Mouse (Mus musculus) inflammation-experienced regulatory T-cells, adult 16 weeks (primary cell): Measurements from ENCODE around the gene Gm49380. TPM values are rescaled to one million over a fixed set of nuclear protein-coding genes. Genes with fewer than 3 reads are reported as not detected.

Source experiments
- polyA plus RNA-seq: library from polyadenylated mRNA; unstranded; fragments of 100-300 nt; shearing (Covaris generic); gene quantifications from one replicate; pipeline ENCODE4 v1.2.1, GENCODE M21; 2017

Gm49380 gene
- polyA plus RNA-seq, result not detected

DNA sequence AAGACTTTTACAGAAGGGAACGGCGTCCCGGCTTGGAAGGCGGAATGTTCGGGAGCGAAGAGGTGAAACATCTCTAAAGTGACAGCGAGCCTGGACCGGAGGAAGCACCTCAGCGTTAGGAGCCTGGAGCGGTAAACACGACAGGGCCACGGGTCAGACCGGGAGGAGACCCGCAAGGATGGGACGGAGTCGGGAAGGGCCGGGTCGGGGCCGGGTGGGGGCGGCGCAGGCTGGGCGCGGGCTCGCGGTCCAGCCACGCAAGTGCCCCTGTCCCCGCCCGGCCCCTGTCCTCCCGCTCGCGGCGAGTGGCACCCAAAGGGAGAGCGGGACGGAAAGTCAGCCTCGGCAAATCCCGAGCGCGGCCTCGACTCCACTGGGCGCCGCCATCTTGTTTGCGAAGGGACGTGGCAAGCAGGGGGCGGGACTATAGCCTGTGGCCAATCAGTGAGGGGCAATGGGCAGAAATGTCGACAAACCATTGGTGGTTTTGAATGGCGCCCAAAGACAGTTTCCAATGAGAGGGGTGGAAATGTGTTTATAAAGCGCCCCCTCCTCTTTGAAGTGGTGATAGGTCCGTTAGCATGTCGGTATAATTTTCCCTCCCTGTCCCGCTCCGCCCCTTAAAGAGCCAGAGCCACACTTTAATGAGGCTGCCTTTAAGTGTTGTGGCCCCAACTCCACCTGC lies at the start of gene Gm49380, which contains the start of gene Rnf26:
Gene Gm49380, minus strand, starts transcription at position 396 of the 685 bp plus-strand sequence.
Gene Rnf26, minus strand, starts transcription at position 413 of the 685 bp plus-strand sequence.

DNA sequence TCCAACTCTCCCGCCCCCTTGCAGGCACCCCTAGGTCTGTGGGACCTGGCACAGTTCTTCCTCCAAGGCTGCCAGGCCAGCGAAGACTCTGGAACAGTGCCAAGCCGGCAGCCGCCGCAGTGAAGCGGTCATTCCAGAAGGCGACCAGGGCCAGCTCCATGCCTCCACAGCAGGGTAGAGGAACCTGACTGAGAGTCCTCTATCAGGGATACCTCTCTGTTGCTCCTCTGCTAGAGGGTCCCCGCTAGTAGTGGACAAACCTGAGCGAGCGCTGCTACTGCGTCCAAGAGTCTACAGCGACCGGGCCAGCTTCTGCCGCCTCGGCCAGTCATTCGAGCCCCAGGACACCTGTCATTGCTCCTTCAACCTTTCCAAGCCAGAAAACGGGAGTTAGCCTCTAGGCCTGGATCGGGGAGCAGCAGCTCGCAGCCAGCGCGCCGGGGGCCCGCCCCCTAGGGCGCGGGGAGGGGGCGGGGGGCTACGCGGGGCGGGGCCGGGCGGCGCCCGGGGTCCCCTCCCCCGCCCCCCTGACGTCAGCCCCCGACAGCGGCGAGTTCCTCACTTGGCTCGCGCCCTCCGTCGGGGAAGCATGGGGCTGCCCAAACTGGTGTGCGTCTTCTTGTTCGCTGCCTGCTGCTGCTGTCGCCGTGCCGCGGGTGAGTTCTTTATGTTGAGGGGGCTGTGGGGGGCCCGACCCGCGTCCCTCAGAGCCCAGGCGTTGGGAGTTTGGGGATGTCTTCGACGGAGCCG lies 21.0 kb upstream of the Gm49380 start, which contains the start of gene Mcam:
Gene Mcam, plus strand, starts transcription at position 369 of the 750 bp plus-strand sequence.

GRCm38 (mm10) chr9:44107110-44107509 lies 6.2 kb downstream of the Gm49380 start, which contains the start of gene C1qtnf5:
Gene C1qtnf5 (plus strand): TSS chr9:44107245.

DNA sequence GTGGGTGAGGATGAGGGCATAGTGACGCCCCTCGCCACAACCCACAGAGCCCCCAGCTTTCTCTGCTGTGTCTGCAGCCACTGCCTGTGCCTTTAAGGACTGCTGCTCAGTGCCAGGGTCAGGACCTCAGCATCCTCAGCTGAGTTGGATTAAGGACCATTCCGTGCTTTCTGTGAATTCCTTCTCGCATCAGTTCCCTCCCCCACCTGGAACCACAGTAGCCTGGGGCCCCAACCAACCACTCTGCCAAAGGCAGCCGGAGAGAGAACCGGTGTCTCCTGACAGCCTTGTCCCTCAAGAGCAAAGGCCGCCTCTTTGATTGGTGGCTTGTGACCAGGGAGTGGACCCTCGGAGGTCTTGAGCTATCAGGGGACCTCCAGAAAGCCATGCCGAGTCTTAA lies 11.8 kb downstream of the Gm49380 start, which contains the start of gene Mfrp:
Gene Mfrp, plus strand, starts transcription at position 240 of the 400 bp plus-strand sequence.

DNA sequence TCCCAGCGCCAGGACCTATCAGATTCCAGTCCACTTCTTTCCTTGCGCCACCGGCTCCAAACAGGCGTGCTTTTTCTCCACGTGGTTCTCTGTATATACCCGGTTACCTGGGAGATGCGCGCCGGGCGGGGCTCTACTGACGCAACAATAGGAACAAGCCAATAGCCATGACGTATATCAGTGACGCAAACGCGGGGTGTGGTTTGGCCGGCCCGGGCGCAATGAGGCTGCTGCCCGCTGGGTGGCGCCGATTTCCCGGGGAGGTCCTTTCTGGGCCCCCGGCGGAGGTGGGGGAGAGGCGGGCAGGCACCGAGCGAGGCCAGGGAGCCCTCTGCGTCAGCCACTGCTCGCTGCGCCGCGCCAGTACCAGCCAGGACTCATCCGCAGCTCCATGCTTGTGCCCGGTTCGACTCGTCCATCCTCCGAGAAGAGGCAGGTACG lies 46.5 kb downstream of the Gm49380 start, which contains the start of gene Usp2:
Gene Usp2, plus strand, starts transcription at position 237 of the 441 bp plus-strand sequence.

GRCm38 (mm10) chr9:44042836-44043707 lies 70.2 kb downstream of the Gm49380 start, which contains the start of gene Thy1:
Gene Thy1 (plus strand): TSS chr9:44043384.

Other genes starting within 250 kb of the Gm49380 start
- gene Thy1, start 70.1 kb downstream of the Gm49380 start, polyA plus RNA-seq, result 134 TPM
- 2.8 TPM for gene Usp2, start 46.5 kb downstream of the Gm49380 start, polyA plus RNA-seq
- 0.40 TPM for gene Mfrp, start 11.8 kb downstream of the Gm49380 start, polyA plus RNA-seq
- gene C1qtnf5, start 6.3 kb downstream of the Gm49380 start, polyA plus RNA-seq, result not detected
- 16.8 TPM for gene Rnf26, start within 50 bp of the Gm49380 start, polyA plus RNA-seq
- 0.35 TPM for gene Mcam, start 21.0 kb upstream of the Gm49380 start, polyA plus RNA-seq
- gene Cbl, start 120.5 kb upstream of the Gm49380 start, polyA plus RNA-seq, result 37.6 TPM
- gene Ccdc153, start 127.2 kb upstream of the Gm49380 start, polyA plus RNA-seq, result not detected
- gene Pdzd3, start 138.0 kb upstream of the Gm49380 start, polyA plus RNA-seq, result 0.22 TPM
- 12.4 TPM for gene Nlrx1, start 155.1 kb upstream of the Gm49380 start, polyA plus RNA-seq
- 0.26 TPM for gene Abcg4, start 175.1 kb upstream of the Gm49380 start, polyA plus RNA-seq
- 34.6 TPM for gene Hinfp, start 192.2 kb upstream of the Gm49380 start, polyA plus RNA-seq
- 10.5 TPM for gene C2cd2l, start 206.8 kb upstream of the Gm49380 start, polyA plus RNA-seq
- 26.9 TPM for gene Dpagt1, start 212.5 kb upstream of the Gm49380 start, polyA plus RNA-seq
- gene H2afx, start 221.2 kb upstream of the Gm49380 start, polyA plus RNA-seq, result 32.6 TPM
- 31.2 TPM for gene Hmbs, start 230.7 kb upstream of the Gm49380 start, polyA plus RNA-seq
- 88.4 TPM for gene Vps11, start 248.2 kb upstream of the Gm49380 start, polyA plus RNA-seq